8 mouse cellular contexts compared by ENCODE assay signal in genomic region chr14:32159690-32160246, GRCm38 (mm10). TPM values are rescaled to one million over a fixed set of nuclear protein-coding genes. Genes with fewer than 3 reads are reported as not detected.
DNase-seq lines count a peak whose midpoint lies in the region; ATAC-seq and TF ChIP-seq lines count a peak whose summit lies in the region.

Ncoa4 (plus strand) TSS chr14:32159865.

- ATAC-seq in heart, embryonic 11.5 days (replicated peaks; ENCODE audit: insufficient number of reproducible peaks, low FRiP score, low TSS enrichment), result peak; percentile 94
- ATAC-seq in kidney, embryonic 16.5 days (ENCODE audit: low FRiP score, low TSS enrichment), result peak; percentile 98

- H3K4me3 ChIP-seq in C2C12 (ENCODE audit: insufficient read depth, poor library complexity, severe bottlenecking) (peak within 1 kb of the TSS; percentile 74), myocyte (peak within 1 kb of the TSS; percentile 77)
- H3K4me3 ChIP-seq in erythroblast, embryonic 14.5 days (replicated peaks), result peak within 1 kb of the TSS; percentile 79
- peak within 1 kb of the TSS; percentile 92 for H3K4me3 ChIP-seq in heart, embryonic 11.5 days (ENCODE audit: low read depth, low read length)
- H3K4me3 ChIP-seq in kidney, embryonic 16.5 days (ENCODE audit: low read length), result peak within 1 kb of the TSS; percentile 92
- peak within 1 kb of the TSS; percentile 87 for H3K4me3 ChIP-seq in liver, adult 2 months (ENCODE audit: insufficient read depth, low read depth, low read length)

- 0% methylated on average over 40 of the region's 40 CpGs for WGBS in heart, embryonic 11.5 days (ENCODE audit: insufficient replicate concordance)
- WGBS in kidney, embryonic 16.5 days, result under 1% methylated on average over 40 of the region's 40 CpGs
- under 1% methylated on average over 40 of the region's 40 CpGs for WGBS in liver, adult 2 months

- no peaks in the 10 kb centered on the region for H3K36me3 ChIP-seq in C2C12 (ENCODE audit: control insufficient read depth, insufficient read depth)
- peaks cover 27% of the 10 kb centered on the region for H3K36me3 ChIP-seq in erythroblast, embryonic 14.5 days (ENCODE audit: control insufficient read depth)
- H3K36me3 ChIP-seq in heart, embryonic 11.5 days (ENCODE audit: control insufficient read depth, insufficient read depth, low read length), result no peaks in the 10 kb centered on the region
- no peaks in the 10 kb centered on the region for H3K36me3 ChIP-seq in kidney, embryonic 16.5 days (ENCODE audit: insufficient read depth, low read length)
- H3K36me3 ChIP-seq in liver, adult 2 months (ENCODE audit: control insufficient read depth, insufficient read depth, low read length), result no peaks in the 10 kb centered on the region
- no peaks in the 10 kb centered on the region for H3K36me3 ChIP-seq in myocyte (ENCODE audit: control insufficient read depth, insufficient read depth)
- no peaks in the 10 kb centered on the region for H3K36me3 ChIP-seq in splenic B cell, adult 2 months (ENCODE audit: control insufficient read depth, insufficient read depth, low read length, poor library complexity, severe bottlenecking)

- H3ac ChIP-seq in C2C12 (ENCODE audit: control insufficient read depth, insufficient read length, low read depth) (peak within 1 kb of the TSS; percentile 60), myocyte (ENCODE audit: control insufficient read depth, insufficient read length) (peak within 1 kb of the TSS; percentile 87)

- H3K4me1 ChIP-seq in erythroblast, embryonic 14.5 days (ENCODE audit: control insufficient read depth), result peaks cover 71% of the 10 kb centered on the region
- peaks cover 15% of the 10 kb centered on the region for H3K4me1 ChIP-seq in heart, embryonic 11.5 days (ENCODE audit: control insufficient read depth, insufficient read depth, low read length)
- H3K4me1 ChIP-seq in kidney, embryonic 16.5 days (ENCODE audit: insufficient read depth, low read length), result peaks cover 17% of the 10 kb centered on the region
- H3K4me1 ChIP-seq in liver, adult 2 months (ENCODE audit: control insufficient read depth, insufficient read depth, low read length), result peaks cover 22% of the 10 kb centered on the region

- no peaks in the 10 kb centered on the region for H3K27me3 ChIP-seq in C2C12 (ENCODE audit: control insufficient read depth, insufficient read depth, insufficient read length)
- H3K27me3 ChIP-seq in erythroblast, embryonic 14.5 days (ENCODE audit: control insufficient read depth), result peaks cover 4% of the 10 kb centered on the region; the same call in 1 of the 2 replicates
- H3K27me3 ChIP-seq in heart, embryonic 11.5 days (ENCODE audit: control insufficient read depth, insufficient read depth, low read length), result no peaks in the 10 kb centered on the region
- no peaks in the 10 kb centered on the region for H3K27me3 ChIP-seq in kidney, embryonic 16.5 days (ENCODE audit: insufficient read depth, low read length)
- no peaks in the 10 kb centered on the region for H3K27me3 ChIP-seq in liver, adult 2 months (ENCODE audit: control insufficient read depth, insufficient read depth, low read length)
- H3K27me3 ChIP-seq in myocyte (ENCODE audit: control insufficient read depth, insufficient read depth, insufficient read length), result no peaks in the 10 kb centered on the region
- no peaks in the 10 kb centered on the region for H3K27me3 ChIP-seq in splenic B cell, adult 2 months (ENCODE audit: control insufficient read depth, insufficient read depth, low read length, poor library complexity, severe bottlenecking)

- peaks cover 3% of the 10 kb centered on the region for H3K9me3 ChIP-seq in erythroblast, embryonic 14.5 days (ENCODE audit: control insufficient read depth, low read length)
- no peaks in the 10 kb centered on the region for H3K9me3 ChIP-seq in heart, embryonic 11.5 days (replicated peaks; ENCODE audit: control insufficient read depth, low read length)
- H3K9me3 ChIP-seq in kidney, embryonic 16.5 days (ENCODE audit: low read length), result no peaks in the 10 kb centered on the region

- peak; percentile 58; the same call in 1 of the 2 replicates for TF ChIP-seq POLR2A in brain, embryonic 14.5 days (IDR thresholded peaks at IDR 0.05; ENCODE audit: borderline replicate concordance, extremely low read depth, insufficient read depth, insufficient read length, poor library complexity, severe bottlenecking)
- TF ChIP-seq POLR2A in liver, adult 2 months (IDR thresholded peaks at IDR 0.05; ENCODE audit: extremely low read depth, insufficient read depth, low read length), result peak; percentile 94
- peak; percentile 97 for TF ChIP-seq POLR2A in myocyte (IDR thresholded peaks at IDR 0.05; ENCODE audit: insufficient read length, low read depth)

- H3K79me3 ChIP-seq in C2C12 (ENCODE audit: low read depth), result peaks cover 41% of the 10 kb centered on the region

- peak within 1 kb of the TSS; percentile 96 for H3K4me2 ChIP-seq in heart, embryonic 11.5 days
- H3K4me2 ChIP-seq in kidney, embryonic 16.5 days (replicated peaks; ENCODE audit: low read depth, low read length), result peak within 1 kb of the TSS; percentile 91
- H3K4me2 ChIP-seq in myocyte (ENCODE audit: low read depth), result peak within 1 kb of the TSS; percentile 92

- peak within 1 kb of the TSS; percentile 98 for H3K9ac ChIP-seq in heart, embryonic 11.5 days (ENCODE audit: low read depth, low read length)
- peak within 1 kb of the TSS; percentile 90 for H3K9ac ChIP-seq in kidney, embryonic 16.5 days (replicated peaks; ENCODE audit: low read length)
- H3K9ac ChIP-seq in liver, adult 2 months (ENCODE audit: low read depth, low read length), result peak within 1 kb of the TSS; percentile 90

- H3K27ac ChIP-seq in heart, embryonic 11.5 days (ENCODE audit: low read depth, low read length), result peak within 1 kb of the TSS; percentile 93
- H3K27ac ChIP-seq in kidney, embryonic 16.5 days (ENCODE audit: low read length), result peak within 1 kb of the TSS; percentile 85
- H3K27ac ChIP-seq in liver, adult 2 months (replicated peaks; ENCODE audit: insufficient read depth, low read depth, low read length), result peak within 1 kb of the TSS; percentile 93

- no peak for TF ChIP-seq CTCF in C2C12 (IDR thresholded peaks at IDR 0.05; ENCODE audit: control insufficient read depth, insufficient read depth, insufficient read length)
- 0 out of 2 replicates have a peak, but pooled peaks have one; percentile 13 for TF ChIP-seq CTCF in brain, embryonic 14.5 days (IDR thresholded peaks at IDR 0.05; ENCODE audit: borderline replicate concordance, extremely low read depth, insufficient read depth, insufficient read length)
- TF ChIP-seq CTCF in liver, adult 2 months (IDR thresholded peaks at IDR 0.05; ENCODE audit: low read depth, low read length), result no peak; the same call in 1 of the 2 replicates

- peaks cover 49% of the 10 kb centered on the region for H3K79me2 ChIP-seq in C2C12 (ENCODE audit: control insufficient read depth, insufficient read depth)
- H3K79me2 ChIP-seq in liver, adult 2 months (ENCODE audit: control insufficient read depth, insufficient read depth, low read length), result peaks cover 18% of the 10 kb centered on the region; the same call in 1 of the 2 replicates
- H3K79me2 ChIP-seq in myocyte (ENCODE audit: control insufficient read depth, insufficient read depth), result peaks cover 48% of the 10 kb centered on the region

- DNase-seq in brain, embryonic 14.5 days (ENCODE audit: low read depth), result peak; percentile 99
- peak; percentile 97 for DNase-seq in liver, adult 2 months (ENCODE audit: extremely low read depth, low read depth, low spot score)
- DNase-seq in splenic B cell, adult 2 months (ENCODE audit: low read depth, low spot score), result peak; percentile 99

TF ChIP-seq in C2C12, 6 proteins besides CTCF, POLR2A, EP300 and RAD21:
- no peak for TF ChIP-seq MAX (IDR thresholded peaks at IDR 0.05)
- no peak for TF ChIP-seq FOSL1 (IDR thresholded peaks at IDR 0.05; ENCODE audit: insufficient read depth, low read length, poor library complexity, severe bottlenecking)
- TF ChIP-seq MYOD1 (IDR thresholded peaks at IDR 0.05; ENCODE audit: control insufficient read depth, insufficient read length, low read depth), result no peak

TF ChIP-seq in myocyte, 11 proteins besides CTCF, POLR2A, EP300 and RAD21:
- TF ChIP-seq TCF12 (IDR thresholded peaks at IDR 0.05; ENCODE audit: insufficient read depth, poor library complexity, severe bottlenecking), result no peak
- no peak for TF ChIP-seq USF1 (IDR thresholded peaks at IDR 0.05; ENCODE audit: low read depth)
- no peak for TF ChIP-seq TCF3 (IDR thresholded peaks at IDR 0.05; ENCODE audit: insufficient read length, low read depth)
- TF ChIP-seq E2F4 (IDR thresholded peaks at IDR 0.05; ENCODE audit: insufficient read depth), result no peak
- TF ChIP-seq POLR2AphosphoS2 (IDR thresholded peaks at IDR 0.05; ENCODE audit: insufficient read length, low read depth), result peak; percentile 92
- no peak for TF ChIP-seq REST (IDR thresholded peaks at IDR 0.05; ENCODE audit: insufficient read depth, insufficient read length)
- TF ChIP-seq MYOG (IDR thresholded peaks at IDR 0.05; ENCODE audit: control insufficient read depth in 1 of 3, insufficient read depth in 1 of 3, insufficient read length in 2 of 3, low read depth in 2 of 3), result no peak
- TF ChIP-seq CEBPB (IDR thresholded peaks at IDR 0.05; ENCODE audit: insufficient read depth, poor library complexity, severe bottlenecking), result no peak
- no peak for TF ChIP-seq SRF (IDR thresholded peaks at IDR 0.05; ENCODE audit: control insufficient read depth, insufficient read length, low read depth)
- TF ChIP-seq MYOD1 (IDR thresholded peaks at IDR 0.05; ENCODE audit: control insufficient read depth in 1 of 3, insufficient read length in 2 of 3, low read depth in 2 of 3), result peak in 1 of 3 experiments; percentile 22
- no peak for TF ChIP-seq MAX (IDR thresholded peaks at IDR 0.05; ENCODE audit: low read depth)

RNA-seq across cellular contexts. Expression of gene Ncoa4, which starts in this region (rescaled TPM):
- polyA plus RNA-seq in C2C12 (2012; fragmentation: generic; extraction: Trizol), result 23.4 TPM
- 53.0 and 56.5 TPM in 2 replicates for polyA plus RNA-seq in brain, embryonic 14.5 days (2012; rRNA removed)
- polyA plus RNA-seq in erythroblast, embryonic 14.5 days (2012), result 6.9 and 7.6 TPM in 2 replicates
- 145 and 157 TPM in 2 replicates for polyA plus RNA-seq in heart, embryonic 11.5 days (2014; fragmentation: Nextera tagmentation; extraction: Ambion mirVana)
- polyA plus RNA-seq in kidney, embryonic 16.5 days (2015; fragmentation: Nextera tagmentation; extraction: Ambion mirVana), result 115 and 119 TPM in 2 replicates
- total RNA-seq in liver, adult 2 months (2014; rRNA removed), result 134 and 142 TPM in 2 replicates
- polyA plus RNA-seq in liver, adult 2 months (2012; rRNA removed), result 39.6 and 43.1 TPM in 2 replicates
- 20.2 TPM for polyA plus RNA-seq in myocyte (2012; fragmentation: generic; extraction: Trizol)

Comparison
In these comparisons a context has a peak if more than half of its experiments do, and no peak if none do; other contexts are left out.
1. Peak in every context shown above with its lines: DNase-seq, ATAC-seq, H3K4me3 ChIP-seq and H3K27ac ChIP-seq.